Mouse (Mus musculus) adrenal gland, adult 18-20 months (tissue): ENCODE measurements around the gene Myh7. TPM values are rescaled to one million over a fixed set of nuclear protein-coding genes. Genes with fewer than 3 reads are reported as not detected.
"Not testable (repeated sequence)": the region's sequence is repeated elsewhere in the genome, so short reads cannot be mapped to it uniquely, and the experiment has no call there.

ENCODE experiments used
- DNase-seq, 2 experiments: peaks; one replicate each; pipeline ENCODE4 v3.0.0; 2021 to 2022; ENCODE audit warnings: low spot score in 2 of 2
- total RNA-seq, 2 experiments: library from RNA; stranded (reverse); gene quantifications; 1 replicate in 1 of 2; 2 replicates in 1 of 2; pipeline ENCODE4 v1.2.3; 2021

Gene Myh7
- total RNA-seq, 2 experiments from 2014 or later, result 0.42 TPM; not detected in 1

- DNase-seq, result no peak
Measured at GRCm38 (mm10) chr14:55005506-55005905, 11.1 kb upstream of the Myh7 start.

- peak in 1 of 2 experiments; percentile 8 for DNase-seq
Measured at GRCm38 (mm10) chr14:55003878-55004855, 9.7 kb upstream of the Myh7 start.

- DNase-seq, result no peak
Measured at GRCm38 (mm10) chr14:55002687-55003120, 8.3 kb upstream of the Myh7 start.

- DNase-seq, result no peak
Measured at GRCm38 (mm10) chr14:55001938-55002686, 7.7 kb upstream of the Myh7 start.

GRCm38 (mm10) chr14:55001446-55001845 lies 7.0 kb upstream of the Myh7 start:
- DNase-seq, result no peak

GRCm38 (mm10) chr14:55000814-55001213 lies 6.4 kb upstream of the Myh7 start:
- no peak for DNase-seq

- not testable (repeated sequence) for DNase-seq
Measured at GRCm38 (mm10) chr14:54999868-55000267, 5.4 kb upstream of the Myh7 start.

- no peak for DNase-seq
Measured at GRCm38 (mm10) chr14:54998680-54999079, 4.3 kb upstream of the Myh7 start.

GRCm38 (mm10) chr14:54997297-54997696 lies 2.9 kb upstream of the Myh7 start:
- DNase-seq, result no peak

GRCm38 (mm10) chr14:54996793-54997192 lies 2.4 kb upstream of the Myh7 start:
- no peak for DNase-seq

GRCm38 (mm10) chr14:54995457-54996138 lies 1.2 kb upstream of the Myh7 start:
- DNase-seq, result no peak

GRCm38 (mm10) chr14:54994869-54995186 lies 402 bp upstream of the Myh7 start:
- DNase-seq, result no peak

- DNase-seq, result no peak
Measured at GRCm38 (mm10) chr14:54993636-54994035, 790 bp downstream of the Myh7 start.

GRCm38 (mm10) chr14:54992196-54992595 lies 2.2 kb downstream of the Myh7 start:
- DNase-seq, result no peak

GRCm38 (mm10) chr14:54989886-54990441 lies 4.5 kb downstream of the Myh7 start:
- DNase-seq, result no peak

GRCm38 (mm10) chr14:54988882-54989281 lies 5.5 kb downstream of the Myh7 start:
- DNase-seq, result no peak

- DNase-seq, result not testable (repeated sequence)
Measured at GRCm38 (mm10) chr14:54988350-54988874, 6.0 kb downstream of the Myh7 start.

- no peak for DNase-seq
Measured at GRCm38 (mm10) chr14:54981934-54982333, 12.5 kb downstream of the Myh7 start.

- no peak for DNase-seq
Measured at GRCm38 (mm10) chr14:54978664-54979063, 15.8 kb downstream of the Myh7 start.

- DNase-seq, result no peak
Measured at GRCm38 (mm10) chr14:54976633-54977032, 17.8 kb downstream of the Myh7 start, which contains the start of gene Gm17428. TSS of gene Gm17428 (plus strand) at chr14:54976933.
